Mouse (Mus musculus) neural tube, embryonic 11.5 days (tissue): ENCODE data around the gene Resp18. TPM values are rescaled to one million over a fixed set of nuclear protein-coding genes. Genes with fewer than 3 reads are reported as not detected.

Experiments used
- ATAC-seq: fragments of 200-750 bp; cut with Nextera tagmentation; 2 replicates; pipeline ENCODE4 v1.8.0; 2017; ENCODE audit warnings: moderate number of reproducible peaks, mild to moderate bottlenecking, moderate TSS enrichment, moderate library complexity; ENCODE audit not compliant: insufficient read depth, low FRiP score, low TSS enrichment
- DNase-seq: peaks from one replicate; pipeline ENCODE4 v3.0.0-alpha.2; 2015; ENCODE audit warnings: low spot score
- H3K27ac ChIP-seq: fragments of 300-500 bp; sonication (generic); 2 replicates; pipeline ENCODE4 v1.5.1; 2014; ENCODE audit warnings: low read depth, mild to moderate bottlenecking, low read length
- H3K27me3 ChIP-seq: fragments of 300-500 bp; sonication (generic); 2 replicates; pipeline ENCODE4 v1.6.1; 2014; ENCODE audit warnings: mild to moderate bottlenecking, low read length, mixed read lengths; ENCODE audit not compliant: control insufficient read depth, insufficient read depth
- H3K36me3 ChIP-seq: fragments of 300-500 bp; sonication (generic); 2 replicates; pipeline ENCODE4 v1.6.1; 2014; ENCODE audit warnings: mild to moderate bottlenecking, low read length, moderate library complexity, mixed read lengths; ENCODE audit not compliant: control insufficient read depth, insufficient read depth
- H3K4me1 ChIP-seq: fragments of 300-500 bp; sonication (generic); 2 replicates; pipeline ENCODE4 v1.6.1; 2014; ENCODE audit warnings: low read length, mixed read lengths; ENCODE audit not compliant: control insufficient read depth, insufficient read depth
- H3K4me2 ChIP-seq: fragments of 300-500 bp; sonication (generic); 2 replicates; pipeline ENCODE4 v1.6.1; 2014; ENCODE audit warnings: low read depth, mild to moderate bottlenecking, moderate library complexity
- H3K4me3 ChIP-seq: fragments of 300-500 bp; sonication (generic); 2 replicates; pipeline ENCODE4 v1.5.1; 2014; ENCODE audit warnings: low read depth, low read length
- H3K9ac ChIP-seq: fragments of 300-500 bp; sonication (generic); 2 replicates; pipeline ENCODE4 v1.6.1; 2014; ENCODE audit warnings: mild to moderate bottlenecking, low read length
- H3K9me3 ChIP-seq: fragments of 300-500 bp; sonication (generic); 2 replicates; pipeline ENCODE4 v1.6.1; 2016; ENCODE audit warnings: low read length; ENCODE audit not compliant: control insufficient read depth
- WGBS: fragments of 180-500 bp; shearing (Covaris S2); extraction: QIAGEN DNeasy Blood & Tissue Kit; methylation state at CpG from one replicate; pipeline ENCODE4 v1.1.7; 2014; 5-methylcytosine and 5-hydroxymethylcytosine counted together
- polyA plus RNA-seq: library from polyadenylated mRNA; unstranded; fragments of >200 nt; fragmentation: Nextera tagmentation; extraction: Ambion mirVana; gene quantifications from 2 replicates; pipeline ENCODE4 v1.2.1, GENCODE M21; 2014

Gene Resp18
- polyA plus RNA-seq, 1 experiment from 2014 or later, result 35.0 TPM

- H3K9ac ChIP-seq, result no peak overlapping the region
- H3K4me1 ChIP-seq, result peaks cover 11% of the 10 kb centered on the region
- no peaks in the 10 kb centered on the region for H3K9me3 ChIP-seq
- H3K4me3 ChIP-seq, result no peak overlapping the region
- peak; percentile 96 for ATAC-seq
- peak overlapping the region; percentile 51 for H3K27ac ChIP-seq
- H3K27me3 ChIP-seq, result no peaks in the 10 kb centered on the region
- WGBS, result 5% methylated on average over 7 of the region's 7 CpGs
- H3K4me2 ChIP-seq, result no peak overlapping the region; the same call in 1 of the 2 replicates
- H3K36me3 ChIP-seq, result no peaks in the 10 kb centered on the region
- peak; percentile 87 for DNase-seq
Measured at GRCm38 (mm10) chr1:75289376-75289775, 11.2 kb upstream of the Resp18 start.

GRCm38 (mm10) chr1:75284911-75285310 is 6.7 kb upstream of the Resp18 start:
- peaks cover 4% of the 10 kb centered on the region for H3K4me1 ChIP-seq
- H3K4me3 ChIP-seq, result no peak overlapping the region
- H3K9me3 ChIP-seq, result no peaks in the 10 kb centered on the region
- 89% methylated on average over 7 of the region's 7 CpGs for WGBS
- no peaks in the 10 kb centered on the region for H3K27me3 ChIP-seq
- DNase-seq, result no peak
- no peak for ATAC-seq
- no peak overlapping the region for H3K9ac ChIP-seq
- no peak overlapping the region for H3K27ac ChIP-seq
- H3K36me3 ChIP-seq, result no peaks in the 10 kb centered on the region
- no peak overlapping the region for H3K4me2 ChIP-seq

- ATAC-seq (no peak), DNase-seq (no peak)
- Histone ChIP-seq H3K4me3 (no peak overlapping the region), H3K27me3 (peaks cover 6% of the 10 kb centered on the region; the same call in 1 of the 2 replicates), H3K9me3 (no peaks in the 10 kb centered on the region), H3K36me3 (no peaks in the 10 kb centered on the region), H3K4me1 (no peaks in the 10 kb centered on the region), H3K9ac (no peak overlapping the region), H3K27ac (no peak overlapping the region), H3K4me2 (no peak overlapping the region)
- 81% methylated on average over 5 of the region's 5 CpGs for WGBS
Measured at GRCm38 (mm10) chr1:75283017-75283416, 4.8 kb upstream of the Resp18 start.

- ATAC-seq (no peak), DNase-seq (peak; percentile 69)
- 3% methylated on average over 21 of the region's 23 CpGs for whole genome bisulfite sequencing
- peaks cover 11% of the 10 kb centered on the region for H3K27me3 ChIP-seq
- H3K4me2 ChIP-seq, result peak overlapping the region; percentile 17
- H3K9me3 ChIP-seq, result no peaks in the 10 kb centered on the region
- peak overlapping the region; percentile 7; the same call in 1 of the 2 replicates for H3K9ac ChIP-seq
- H3K36me3 ChIP-seq, result no peaks in the 10 kb centered on the region
- H3K4me3 ChIP-seq, result peak overlapping the region; percentile 24
- H3K4me1 ChIP-seq, result no peaks in the 10 kb centered on the region
- H3K27ac ChIP-seq, result no peak overlapping the region
Measured at GRCm38 (mm10) chr1:75277195-75278188, 723 bp downstream of the Resp18 start.

- DNase-seq (peak; percentile 53), ATAC-seq (no peak)
- H3K27me3 ChIP-seq, result peaks cover 32% of the 10 kb centered on the region
- H3K27ac ChIP-seq, result no peak within 1 kb of the TSS
- H3K4me2 ChIP-seq, result peak within 1 kb of the TSS; percentile 53
- peak within 1 kb of the TSS; percentile 41; the same call in 1 of the 2 replicates for H3K9ac ChIP-seq
- no peaks in the 10 kb centered on the region for H3K9me3 ChIP-seq
- peak within 1 kb of the TSS; percentile 38 for H3K4me3 ChIP-seq
- WGBS, result 10% methylated on average over 31 of the region's 32 CpGs
- no peaks in the 10 kb centered on the region for H3K36me3 ChIP-seq
- peaks cover 4% of the 10 kb centered on the region; the same call in 1 of the 2 replicates for H3K4me1 ChIP-seq
Measured at GRCm38 (mm10) chr1:75264091-75264880, 13.9 kb downstream of the Resp18 start, which contains the start of gene Ptprn. Gene Ptprn (minus strand): TSS chr1:75264502.

GRCm38 (mm10) chr1:75262969-75263951 is 15.0 kb downstream of the Resp18 start:
- peak; percentile 72 for DNase-seq
- Histone ChIP-seq H3K27ac (no peak overlapping the region), H3K4me1 (peaks cover 4% of the 10 kb centered on the region; the same call in 1 of the 2 replicates), H3K9ac (peak overlapping the region; percentile 41; the same call in 1 of the 2 replicates), H3K27me3 (peaks cover 32% of the 10 kb centered on the region), H3K36me3 (no peaks in the 10 kb centered on the region), H3K4me3 (peak overlapping the region; percentile 38), H3K4me2 (peak overlapping the region; percentile 53), H3K9me3 (no peaks in the 10 kb centered on the region)
- WGBS, result 1% methylated on average over 39 of the region's 40 CpGs
- no peak for ATAC-seq

GRCm38 (mm10) chr1:75261278-75261677 is 16.9 kb downstream of the Resp18 start:
- H3K27me3 ChIP-seq, result peaks cover 32% of the 10 kb centered on the region
- no peak for ATAC-seq
- DNase-seq, result no peak

More at GRCm38 (mm10) chr1:75261278-75261677, 16.9 kb downstream of the Resp18 start:
- Histone ChIP-seq H3K4me2 (no peak overlapping the region), H3K4me1 (peaks cover 4% of the 10 kb centered on the region; the same call in 1 of the 2 replicates), H3K36me3 (no peaks in the 10 kb centered on the region), H3K9ac (no peak overlapping the region), H3K4me3 (no peak overlapping the region), H3K27ac (no peak overlapping the region), H3K9me3 (no peaks in the 10 kb centered on the region)
